Mouse (Mus musculus): ENCODE results near the gene Nfx1. TPM values are rescaled to one million over a fixed set of nuclear protein-coding genes. Genes with fewer than 3 reads are reported as not detected.

The Nfx1 gene
- polyA plus RNA-seq, 1 experiment from 2014 or later = 31.7 TPM

GRCm38 (mm10) chr4:40936175-40936839 lies 34.4 kb upstream of the Nfx1 start:
- TF ChIP-seq CTCF (IDR thresholded peaks at IDR 0.05) (no peak), EP300 (IDR thresholded peaks at IDR 0.05) (no peak)
- DNase-seq (ENCODE audit: low spot score) = no peak
- H3K36me3 ChIP-seq (ENCODE audit: insufficient read depth, low read length) = peaks cover 58% of the 10 kb centered on the region
- H3K9me3 ChIP-seq (ENCODE audit: low read length) = no peaks in the 10 kb centered on the region
- no peak overlapping the region for H3K9ac ChIP-seq (replicated peaks; ENCODE audit: low read depth)
- H3K27ac ChIP-seq (ENCODE audit: low read length) = no peak overlapping the region
- ATAC-seq = no peak
- no peak overlapping the region for H3K4me3 ChIP-seq (ENCODE audit: low read depth, low read length)
- no peak overlapping the region for H3K4me2 ChIP-seq (replicated peaks; ENCODE audit: low read depth, low read length)
- H3K4me1 ChIP-seq (ENCODE audit: insufficient read depth, low read depth, low read length) = no peaks in the 10 kb centered on the region
- no peaks in the 10 kb centered on the region for H3K27me3 ChIP-seq (replicated peaks; ENCODE audit: insufficient read depth, low read length)
- 70% methylated on average over 9 of the region's 9 CpGs for WGBS

- TF ChIP-seq EP300 (IDR thresholded peaks at IDR 0.05) = no peak
- no peak for TF ChIP-seq CTCF (IDR thresholded peaks at IDR 0.05)
- Histone ChIP-seq H3K9me3 (ENCODE audit: low read length) (no peaks in the 10 kb centered on the region), H3K4me3 (ENCODE audit: low read depth, low read length) (no peak overlapping the region), H3K27ac (ENCODE audit: low read length) (no peak overlapping the region), H3K4me1 (ENCODE audit: insufficient read depth, low read depth, low read length) (no peaks in the 10 kb centered on the region), H3K9ac (replicated peaks; ENCODE audit: low read depth) (no peak overlapping the region), H3K4me2 (replicated peaks; ENCODE audit: low read depth, low read length) (no peak overlapping the region), H3K36me3 (ENCODE audit: insufficient read depth, low read length) (peaks cover 65% of the 10 kb centered on the region), H3K27me3 (replicated peaks; ENCODE audit: insufficient read depth, low read length) (no peaks in the 10 kb centered on the region)
- ATAC-seq (no peak), DNase-seq (ENCODE audit: low spot score) (no peak)
- WGBS = 86% methylated on average over 5 of the region's 5 CpGs
Measured at GRCm38 (mm10) chr4:40938793-40939192, 31.9 kb upstream of the Nfx1 start.

GRCm38 (mm10) chr4:40943651-40944050 lies 27.1 kb upstream of the Nfx1 start:
- no peak for TF ChIP-seq CTCF (IDR thresholded peaks at IDR 0.05)
- no peak for TF ChIP-seq EP300 (IDR thresholded peaks at IDR 0.05)

GRCm38 (mm10) chr4:40946516-40947121 lies 24.1 kb upstream of the Nfx1 start:
- H3K4me3 ChIP-seq (ENCODE audit: low read depth, low read length) = peak overlapping the region; percentile 88
- no peak for ATAC-seq
- WGBS = 72% methylated on average over 7 of the region's 7 CpGs

More at GRCm38 (mm10) chr4:40943651-40944050, 27.1 kb upstream of the Nfx1 start:
- H3K4me2 ChIP-seq (replicated peaks; ENCODE audit: low read depth, low read length) = no peak overlapping the region
- H3K9me3 ChIP-seq (ENCODE audit: low read length) = no peaks in the 10 kb centered on the region
- no peak overlapping the region for H3K27ac ChIP-seq (ENCODE audit: low read length)
- ATAC-seq (no peak), DNase-seq (ENCODE audit: low spot score) (no peak)
- WGBS = 97% methylated on average over 5 of the region's 5 CpGs
- no peak overlapping the region for H3K9ac ChIP-seq (replicated peaks; ENCODE audit: low read depth)
- no peak overlapping the region for H3K4me3 ChIP-seq (ENCODE audit: low read depth, low read length)
- H3K36me3 ChIP-seq (ENCODE audit: insufficient read depth, low read length) = peaks cover 42% of the 10 kb centered on the region
- H3K27me3 ChIP-seq (replicated peaks; ENCODE audit: insufficient read depth, low read length) = no peaks in the 10 kb centered on the region
- peaks cover 10% of the 10 kb centered on the region for H3K4me1 ChIP-seq (ENCODE audit: insufficient read depth, low read depth, low read length)

DNA sequence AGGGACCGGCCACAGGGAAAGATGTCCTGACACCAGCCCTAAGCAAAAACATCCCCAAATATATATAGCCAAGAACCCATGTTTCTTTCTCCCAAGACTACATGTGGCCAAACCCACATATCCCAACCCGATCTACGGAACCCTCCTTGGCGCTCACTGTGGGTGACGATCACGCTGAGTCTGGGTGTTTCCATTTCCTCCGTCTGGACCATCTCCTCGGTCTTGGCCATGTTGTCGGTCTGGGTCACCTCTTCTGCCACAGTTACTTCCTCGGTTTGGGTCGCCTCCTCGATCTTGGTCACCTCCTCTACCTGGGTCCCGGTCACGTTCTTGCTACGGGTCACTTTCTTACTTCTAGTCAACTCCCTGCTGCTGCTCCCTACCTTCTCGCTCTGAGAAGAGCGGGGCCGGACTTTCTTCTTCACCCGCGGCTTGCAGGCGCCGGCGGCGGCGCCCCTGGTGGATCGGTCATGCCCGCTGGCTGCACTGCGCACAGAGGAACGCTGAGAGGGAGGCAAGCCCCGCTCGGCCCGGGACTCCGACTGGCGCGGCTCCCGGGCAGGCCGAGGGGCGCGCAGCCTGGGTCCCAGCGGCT lies 23.0 kb upstream of the Nfx1 start:
- DNase-seq (ENCODE audit: low spot score) (peak; percentile 53), ATAC-seq (peak; percentile 65)
- Histone ChIP-seq H3K4me3 (ENCODE audit: low read depth, low read length) (peak overlapping the region; percentile 88), H3K4me1 (ENCODE audit: insufficient read depth, low read depth, low read length) (peaks cover 15% of the 10 kb centered on the region), H3K4me2 (replicated peaks; ENCODE audit: low read depth, low read length) (peak overlapping the region; percentile 73), H3K9me3 (ENCODE audit: low read length) (no peaks in the 10 kb centered on the region), H3K9ac (replicated peaks; ENCODE audit: low read depth) (peak overlapping the region; percentile 80), H3K36me3 (ENCODE audit: insufficient read depth, low read length) (peaks cover 7% of the 10 kb centered on the region; the same call in 1 of the 2 replicates), H3K27me3 (replicated peaks; ENCODE audit: insufficient read depth, low read length) (no peaks in the 10 kb centered on the region), H3K27ac (ENCODE audit: low read length) (peak overlapping the region; percentile 95)
- under 1% methylated on average over 40 of the region's 40 CpGs for WGBS
- TF ChIP-seq EP300 (IDR thresholded peaks at IDR 0.05) (no peak), CTCF (IDR thresholded peaks at IDR 0.05) (peak; percentile 46)

More at GRCm38 (mm10) chr4:40946516-40947121, 24.1 kb upstream of the Nfx1 start:
- H3K36me3 ChIP-seq (ENCODE audit: insufficient read depth, low read length) = peaks cover 13% of the 10 kb centered on the region; the same call in 1 of the 2 replicates
- TF ChIP-seq EP300 (IDR thresholded peaks at IDR 0.05) (no peak), CTCF (IDR thresholded peaks at IDR 0.05) (no peak)
- peak overlapping the region; percentile 80 for H3K9ac ChIP-seq (replicated peaks; ENCODE audit: low read depth)
- no peaks in the 10 kb centered on the region for H3K9me3 ChIP-seq (ENCODE audit: low read length)
- no peak overlapping the region for H3K27ac ChIP-seq (ENCODE audit: low read length)
- no peak for DNase-seq (ENCODE audit: low spot score)
- H3K27me3 ChIP-seq (replicated peaks; ENCODE audit: insufficient read depth, low read length) = no peaks in the 10 kb centered on the region
- peak overlapping the region; percentile 73 for H3K4me2 ChIP-seq (replicated peaks; ENCODE audit: low read depth, low read length)
- peaks cover 15% of the 10 kb centered on the region for H3K4me1 ChIP-seq (ENCODE audit: insufficient read depth, low read depth, low read length)

GRCm38 (mm10) chr4:40948160-40948708 lies 22.5 kb upstream of the Nfx1 start, which contains the start of the genes Bag1 and Chmp5:
Gene Bag1, minus strand, starts transcription at chr4:40948294.
Gene Chmp5, plus strand, starts transcription at chr4:40948407.
- ATAC-seq (peak; percentile 98), DNase-seq (ENCODE audit: low spot score) (peak; percentile 100)
- peak within 1 kb of the TSS; percentile 95 for H3K27ac ChIP-seq (ENCODE audit: low read length)
- peaks cover 9% of the 10 kb centered on the region; the same call in 1 of the 2 replicates for H3K36me3 ChIP-seq (ENCODE audit: insufficient read depth, low read length)
- no peaks in the 10 kb centered on the region for H3K9me3 ChIP-seq (ENCODE audit: low read length)
- peak within 1 kb of the TSS; percentile 88 for H3K4me3 ChIP-seq (ENCODE audit: low read depth, low read length)
- peak within 1 kb of the TSS; percentile 80 for H3K9ac ChIP-seq (replicated peaks; ENCODE audit: low read depth)
- H3K4me1 ChIP-seq (ENCODE audit: insufficient read depth, low read depth, low read length) = peaks cover 15% of the 10 kb centered on the region
- H3K4me2 ChIP-seq (replicated peaks; ENCODE audit: low read depth, low read length) = peak within 1 kb of the TSS; percentile 73
- peak; percentile 37; the same call in 1 of the 2 replicates for TF ChIP-seq CTCF (IDR thresholded peaks at IDR 0.05)
- TF ChIP-seq EP300 (IDR thresholded peaks at IDR 0.05) = no peak; the same call in 1 of the 2 replicates
- under 1% methylated on average over 48 of the region's 50 CpGs for WGBS
- no peaks in the 10 kb centered on the region for H3K27me3 ChIP-seq (replicated peaks; ENCODE audit: insufficient read depth, low read length)
